Mouse (Mus musculus) v-Abl transformed pro-B cells (cell line): Measurements from ENCODE around the gene Pus10.

Experiments used
- in situ Hi-C, 2 experiments: fragments of 400-800 bp; cut with MboI; formaldehyde crosslinking; loops; one replicate each; pipeline ENCODE4 v1.15.1; 2025; ENCODE audit not compliant: unreplicated experiment in 2 of 2

Gene Pus10

GRCm38 (mm10) chr11:23741386-23741785 lies 75.9 kb downstream of the Pus10 start:
- in situ Hi-C loops = no loop called here

- in situ Hi-C loops = no loop called here
Observed at GRCm38 (mm10) chr11:23744352-23744751, 78.9 kb downstream of the Pus10 start.

DNA sequence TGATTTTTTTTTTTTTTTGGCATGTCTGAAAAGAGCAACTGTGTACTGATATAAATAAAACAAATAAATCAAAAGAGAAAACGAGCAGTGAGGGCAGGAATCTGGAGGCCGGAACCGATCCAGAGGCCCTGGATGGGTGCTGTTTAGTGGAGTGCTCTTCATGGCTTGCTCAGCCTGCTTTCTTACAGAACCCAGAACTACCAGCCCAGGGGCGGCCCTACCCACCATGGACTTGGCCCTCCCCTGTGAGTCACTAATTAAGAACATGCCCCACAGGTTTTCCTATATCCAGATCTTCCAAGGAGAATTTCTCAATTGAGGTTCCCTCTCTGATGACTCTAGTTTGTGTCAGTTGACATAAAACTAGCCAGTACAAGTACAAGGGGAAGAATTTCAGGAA lies 80.6 kb downstream of the Pus10 start:
- in situ Hi-C loops = no loop called here

DNA sequence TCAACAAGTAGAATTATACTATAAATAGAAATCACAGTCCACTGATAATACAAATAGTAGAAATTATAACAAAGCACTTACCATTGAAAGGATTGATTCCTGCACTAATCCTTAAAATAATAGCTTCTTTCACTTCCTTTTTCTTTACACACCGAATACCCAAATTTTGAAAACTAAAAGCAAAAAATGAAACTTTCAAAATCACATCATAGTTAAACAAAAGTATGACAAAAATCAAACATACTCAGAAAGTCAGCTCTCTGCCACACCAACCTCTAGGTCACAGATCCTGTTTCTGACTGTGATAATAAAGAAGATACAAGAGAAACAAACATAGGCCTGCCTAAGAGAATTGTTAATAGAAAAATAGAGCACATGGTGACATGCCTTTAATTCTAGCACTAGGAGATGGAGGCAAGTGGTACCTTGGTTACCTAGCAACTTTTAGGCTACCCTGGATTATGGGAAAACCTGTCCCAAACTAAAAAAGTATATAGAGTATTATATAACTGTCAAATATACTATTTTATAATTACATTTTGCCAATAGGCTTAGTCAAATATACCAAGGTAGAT lies 87.7 kb downstream of the Pus10 start:
- in situ Hi-C loops = loop anchor here (10.0 to 25.0 kb wide), 2 partner anchors 109 to 268 kb away; no protein-coding TSS in a partner anchor

GRCm38 (mm10) chr11:23754329-23754728 lies 88.9 kb downstream of the Pus10 start:
- in situ Hi-C loops = loop anchor here (10.0 to 25.0 kb wide), 2 partner anchors 108 to 270 kb away; no protein-coding TSS in a partner anchor

- in situ Hi-C loops = loop anchor here (10.0 to 25.0 kb wide), 2 partner anchors 104 to 273 kb away; no protein-coding TSS in a partner anchor
Observed at GRCm38 (mm10) chr11:23758218-23758617, 92.7 kb downstream of the Pus10 start.

DNA sequence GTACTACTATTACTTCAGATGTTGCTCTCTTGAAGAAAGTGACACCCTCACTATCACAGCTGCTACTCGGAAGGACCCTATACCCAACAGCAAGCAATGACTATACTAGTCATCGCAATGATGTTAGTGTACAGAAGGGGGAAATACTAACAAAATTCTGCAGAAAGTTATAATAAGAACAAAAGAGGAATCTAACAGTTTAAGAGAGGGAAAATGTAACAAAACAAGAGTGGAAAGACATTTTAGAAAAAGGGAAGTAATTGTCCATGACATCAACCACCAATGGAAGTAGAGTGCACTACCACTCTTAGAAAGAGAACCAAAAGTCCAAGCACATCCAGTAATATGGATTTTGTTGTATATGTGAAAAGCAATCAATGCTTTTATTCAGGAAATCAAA lies 97.2 kb downstream of the Pus10 start:
- in situ Hi-C loops = loop anchor here (5.0 to 25.0 kb wide), 3 partner anchors 78 to 105 kb away; no protein-coding TSS in a partner anchor

GRCm38 (mm10) chr11:23767369-23767768 lies 101.9 kb downstream of the Pus10 start:
- in situ Hi-C loops = loop anchor here (5.0 to 25.0 kb wide), 3 partner anchors 35 to 95 kb away; no protein-coding TSS in a partner anchor

DNA sequence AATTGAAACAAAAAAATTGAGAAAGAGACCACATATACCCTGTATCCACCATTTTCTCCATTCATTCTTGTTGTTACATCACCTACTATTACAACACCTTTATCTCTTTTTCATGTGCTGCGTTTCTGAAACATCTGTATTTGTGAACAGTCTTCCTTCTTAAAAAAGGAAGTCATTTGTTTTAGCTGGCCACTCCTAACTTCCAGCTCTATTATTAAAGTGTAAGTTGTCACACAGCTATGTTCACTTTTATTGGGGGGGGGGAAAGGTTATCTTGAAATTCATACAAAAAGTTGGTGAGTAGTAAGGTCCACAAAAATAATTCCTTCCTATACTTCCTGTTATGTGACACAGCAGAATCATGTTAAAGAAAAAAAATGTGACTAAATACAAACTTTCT lies 102.5 kb downstream of the Pus10 start:
- in situ Hi-C loops = loop anchor here (5.0 to 25.0 kb wide), 3 partner anchors 36 to 94 kb away; no protein-coding TSS in a partner anchor

- in situ Hi-C loops = loop anchor here (5.0 to 25.0 kb wide), 3 partner anchors 37 to 93 kb away; no protein-coding TSS in a partner anchor
Observed at GRCm38 (mm10) chr11:23769033-23769432, 103.6 kb downstream of the Pus10 start.

DNA sequence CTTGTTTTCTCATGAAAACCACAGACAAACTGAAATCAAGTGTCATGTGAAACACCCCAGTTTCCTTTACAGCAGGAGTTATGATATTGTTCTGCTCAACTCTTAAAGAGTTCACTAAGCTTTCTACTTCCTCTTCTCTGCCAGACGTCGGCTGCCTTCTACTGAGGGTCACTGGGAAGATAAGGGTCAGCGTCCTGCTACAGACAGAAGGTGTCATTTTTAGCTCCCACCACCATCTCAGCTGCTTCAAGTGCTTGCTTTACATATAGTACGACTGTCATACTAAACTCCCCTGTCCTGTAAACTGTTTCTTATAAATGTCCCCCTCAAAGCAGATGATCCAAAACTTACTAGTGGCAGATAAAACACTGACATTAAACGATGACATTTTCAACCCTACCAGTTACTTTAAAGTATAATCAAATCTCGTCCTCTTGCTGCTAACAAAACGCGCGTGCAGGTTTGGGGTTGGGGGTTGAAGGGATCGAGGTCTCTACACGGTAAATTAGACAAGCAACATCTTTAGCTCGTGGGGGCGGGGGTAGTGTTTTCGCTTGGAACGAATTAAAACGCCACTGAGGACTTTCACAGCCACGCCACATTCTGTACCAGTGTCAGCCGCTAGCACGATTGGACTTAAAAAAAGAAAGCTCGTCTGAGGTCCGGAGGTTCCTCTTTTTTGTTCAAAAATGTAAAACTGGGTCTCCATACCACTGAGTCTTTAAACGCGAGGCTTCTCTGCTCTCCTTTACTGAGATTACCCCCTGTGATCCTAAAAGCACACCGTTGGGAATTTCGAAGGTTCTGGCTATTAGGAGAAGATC lies 104.4 kb downstream of the Pus10 start:
- in situ Hi-C loops = loop anchor here (5.0 to 25.0 kb wide), 3 partner anchors 38 to 92 kb away; no protein-coding TSS in a partner anchor

DNA sequence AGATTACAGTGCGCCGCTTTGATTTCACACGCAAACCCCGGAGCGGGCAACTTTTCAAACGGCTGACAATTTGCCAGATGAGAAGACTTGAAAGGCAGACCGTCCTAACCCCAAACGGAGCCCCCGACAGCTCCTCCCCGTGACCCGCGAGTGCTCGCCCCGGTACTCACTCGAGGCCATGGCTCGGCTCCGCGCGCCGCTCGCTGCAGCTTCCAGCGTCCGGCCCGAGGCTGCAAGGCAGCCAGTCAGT lies 105.0 kb downstream of the Pus10 start:
- in situ Hi-C loops = loop anchor here in 1 of 2 experiments (25.0 kb wide), 1 partner anchor 92 kb away; no protein-coding TSS in a partner anchor

DNA sequence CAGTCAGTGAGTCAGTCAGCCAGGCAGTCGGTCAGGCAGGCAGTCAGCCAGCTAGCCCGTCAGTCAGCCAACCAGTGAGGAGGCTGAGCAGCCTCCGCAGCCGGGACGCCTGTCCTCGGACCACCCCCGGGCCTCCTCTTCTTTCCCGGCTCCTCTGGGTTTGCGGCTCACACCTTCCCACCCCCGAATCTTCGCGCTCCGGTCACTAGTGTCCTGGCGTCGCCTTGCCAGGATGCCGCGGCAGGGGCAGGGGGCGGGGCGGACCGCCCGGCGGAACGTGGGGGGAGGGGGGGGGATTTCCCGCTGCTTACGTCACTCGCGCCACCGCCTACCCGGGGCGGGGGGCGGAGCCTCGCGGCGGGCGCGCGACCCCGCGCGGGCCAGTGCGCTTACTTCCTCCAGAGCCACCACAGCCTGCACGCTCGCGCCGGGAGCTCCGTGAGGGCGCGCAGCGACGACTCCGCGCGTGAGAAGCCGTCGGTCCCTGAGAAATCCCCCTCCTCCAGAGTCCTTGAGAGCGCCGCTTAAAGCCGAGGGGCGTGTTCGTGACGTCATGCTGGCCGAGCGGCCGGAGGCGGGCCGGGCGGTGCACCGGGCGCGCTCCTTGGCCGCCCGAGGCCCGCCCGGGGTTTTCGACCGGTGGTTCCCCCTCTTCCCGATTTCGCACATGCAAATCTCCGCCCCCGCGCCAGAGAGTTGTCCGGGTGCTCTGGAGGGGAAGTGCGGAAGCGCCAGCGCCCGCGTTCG lies 105.5 kb downstream of the Pus10 start, which contains the start of gene Rel:
TSS of gene Rel (minus strand) at position 211 of the 747 bp plus-strand sequence.
- in situ Hi-C loops = loop anchor here in 1 of 2 experiments (25.0 kb wide), 1 partner anchor 91 kb away; no protein-coding TSS in a partner anchor

- in situ Hi-C loops = loop anchor here in 1 of 2 experiments (25.0 kb wide), 1 partner anchor 91 kb away; no protein-coding TSS in a partner anchor
Observed at GRCm38 (mm10) chr11:23771507-23772097, 106.1 kb downstream of the Pus10 start.

DNA sequence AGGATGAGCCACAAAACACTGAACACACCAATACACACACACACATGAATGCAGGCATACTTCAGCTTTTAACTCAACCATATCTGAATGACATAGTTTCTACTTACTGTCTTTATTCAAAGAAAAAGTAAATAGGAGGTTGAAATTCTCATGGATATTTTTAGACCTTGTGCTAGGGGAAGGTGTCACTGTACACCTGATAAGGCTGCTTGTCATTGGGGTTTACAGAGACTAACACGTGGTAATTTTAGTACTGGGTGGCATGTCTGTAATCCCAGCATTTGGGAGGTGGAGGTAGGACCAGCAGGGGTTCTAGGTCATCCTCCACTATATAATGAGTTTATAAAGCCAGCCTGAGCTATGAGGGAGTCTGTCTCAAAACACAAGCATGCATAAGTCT lies 107.0 kb downstream of the Pus10 start:
- in situ Hi-C loops = loop anchor here in 1 of 2 experiments (25.0 kb wide), 1 partner anchor 90 kb away; no protein-coding TSS in a partner anchor

DNA sequence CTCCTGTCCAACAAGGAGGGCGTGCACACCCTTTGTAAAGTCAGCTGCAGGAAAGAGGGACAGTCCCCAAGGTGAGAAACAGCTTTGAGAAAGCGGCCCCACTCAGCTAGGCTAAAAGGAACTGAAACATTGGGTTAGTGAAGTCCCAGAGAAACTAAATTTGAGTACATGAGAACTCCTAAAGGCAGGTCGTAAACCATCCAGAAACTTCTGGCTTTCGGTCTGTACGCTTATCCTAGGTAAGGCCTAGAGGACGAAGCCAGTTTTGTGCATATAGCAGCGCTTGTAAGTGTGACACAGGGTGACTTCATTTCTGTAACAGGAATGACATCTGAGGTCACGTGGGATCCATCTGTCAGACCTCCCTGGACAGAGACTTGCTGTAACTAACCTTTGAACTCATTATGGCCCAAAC lies 113.3 kb downstream of the Pus10 start:
- in situ Hi-C loops = no loop called here

DNA sequence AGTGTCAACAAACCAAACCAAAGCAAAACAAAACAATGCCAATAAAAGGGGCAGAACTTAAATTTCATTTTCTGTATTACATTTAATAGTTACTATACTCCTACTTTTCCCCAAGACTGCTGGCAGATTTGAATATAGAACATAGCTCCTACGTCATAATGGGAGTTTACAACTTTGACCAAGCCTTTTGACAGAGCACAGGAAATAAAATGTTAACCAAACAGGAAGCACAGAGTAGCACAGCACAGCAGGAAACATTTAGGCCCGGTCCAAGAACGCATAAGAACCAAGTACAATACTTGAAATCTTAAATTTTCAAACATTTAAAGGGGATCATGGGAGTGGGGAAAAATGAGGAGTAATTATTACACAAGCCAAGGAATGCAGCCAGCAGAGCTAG lies 116.6 kb downstream of the Pus10 start:
- in situ Hi-C loops = no loop called here
